Mouse (Mus musculus) midbrain, embryonic 15.5 days (tissue): Measurements from ENCODE around the gene Tcam1. TPM values are rescaled to one million over a fixed set of nuclear protein-coding genes. Genes with fewer than 3 reads are reported as not detected.

Experiments
- ATAC-seq: fragments of 200-750 bp; cut with Nextera tagmentation; replicated peaks from 2 replicates; pipeline ENCODE4 v1.8.0; 2017; ENCODE audit warnings: moderate TSS enrichment
- H3K27ac ChIP-seq: fragments of 300-500 bp; sonication (generic); 2 replicates; pipeline ENCODE4 v1.5.1; 2015; ENCODE audit warnings: mild to moderate bottlenecking, inconsistent platforms
- H3K27me3 ChIP-seq: fragments of 300-500 bp; sonication (generic); replicated peaks from 2 replicates; pipeline ENCODE4 v1.6.1; 2015; ENCODE audit warnings: inconsistent platforms
- H3K36me3 ChIP-seq: fragments of 300-500 bp; sonication (generic); replicated peaks from 2 replicates; pipeline ENCODE4 v1.6.1; 2015; ENCODE audit warnings: inconsistent platforms
- H3K4me1 ChIP-seq: fragments of 300-500 bp; sonication (generic); 2 replicates; pipeline ENCODE4 v1.6.1; 2015; ENCODE audit warnings: inconsistent platforms
- H3K4me2 ChIP-seq: fragments of 300-500 bp; sonication (generic); 2 replicates; pipeline ENCODE4 v1.6.1; 2015; ENCODE audit warnings: inconsistent platforms, mild to moderate bottlenecking, moderate library complexity
- H3K4me3 ChIP-seq: fragments of 300-500 bp; sonication (generic); 2 replicates; pipeline ENCODE4 v1.5.1; 2015; ENCODE audit warnings: mild to moderate bottlenecking, inconsistent platforms
- H3K9ac ChIP-seq: fragments of 300-500 bp; sonication (generic); 2 replicates; pipeline ENCODE4 v1.6.1; 2015; ENCODE audit warnings: mild to moderate bottlenecking, inconsistent platforms
- H3K9me3 ChIP-seq: fragments of 300-500 bp; sonication (generic); 2 replicates; pipeline ENCODE4 v1.6.1; 2016; ENCODE audit warnings: inconsistent platforms
- WGBS: fragments of 180-500 bp; shearing (Covaris S2); methylation state at CpG from one replicate; pipeline ENCODE4 v1.1.7; 2015; ENCODE audit warnings: mixed read lengths; 5-methylcytosine and 5-hydroxymethylcytosine counted together
- polyA plus RNA-seq: library from polyadenylated mRNA; unstranded; fragments of >200 nt; fragmentation: Nextera tagmentation; extraction: Ambion mirVana; gene quantifications from 2 replicates; pipeline ENCODE4 v1.2.1, GENCODE M21; 2015

The Tcam1 gene
- polyA plus RNA-seq, 1 experiment from 2014 or later: 0.12 TPM

GRCm38 (mm10) chr11:106328521-106328920, 52.0 kb downstream of the Tcam1 start:
- 76% methylated on average over 5 of the region's 5 CpGs for WGBS
- Histone ChIP-seq H3K4me3 (no peak overlapping the region), H3K36me3 (no peaks in the 10 kb centered on the region), H3K27me3 (no peaks in the 10 kb centered on the region), H3K4me1 (no peaks in the 10 kb centered on the region), H3K27ac (no peak overlapping the region), H3K4me2 (no peak overlapping the region), H3K9ac (no peak overlapping the region), H3K9me3 (no peaks in the 10 kb centered on the region)
- no peak for ATAC-seq

GRCm38 (mm10) chr11:106329128-106329527, 52.7 kb downstream of the Tcam1 start:
- Histone ChIP-seq H3K36me3 (no peaks in the 10 kb centered on the region), H3K27me3 (no peaks in the 10 kb centered on the region), H3K4me2 (no peak overlapping the region), H3K27ac (no peak overlapping the region), H3K4me1 (no peaks in the 10 kb centered on the region), H3K4me3 (no peak overlapping the region), H3K9me3 (no peaks in the 10 kb centered on the region), H3K9ac (no peak overlapping the region)
- ATAC-seq: no peak
- WGBS: 84% methylated on average over 6 of the region's 6 CpGs

- no peak overlapping the region for H3K9ac ChIP-seq
Observed at GRCm38 (mm10) chr11:106329682-106330081, 53.2 kb downstream of the Tcam1 start.

GRCm38 (mm10) chr11:106332458-106332857, 56.0 kb downstream of the Tcam1 start:
- no peaks in the 10 kb centered on the region for H3K36me3 ChIP-seq
- no peak overlapping the region for H3K4me2 ChIP-seq
- no peak overlapping the region for H3K9ac ChIP-seq
- H3K27me3 ChIP-seq: no peaks in the 10 kb centered on the region
- no peak overlapping the region for H3K27ac ChIP-seq
- H3K4me3 ChIP-seq: no peak overlapping the region
- H3K9me3 ChIP-seq: no peaks in the 10 kb centered on the region
- ATAC-seq: no peak
- WGBS: 53% methylated on average over 4 of the region's 4 CpGs
- H3K4me1 ChIP-seq: no peaks in the 10 kb centered on the region

More at GRCm38 (mm10) chr11:106329682-106330081, 53.2 kb downstream of the Tcam1 start:
- ATAC-seq: no peak
- no peaks in the 10 kb centered on the region for H3K27me3 ChIP-seq
- H3K4me3 ChIP-seq: no peak overlapping the region
- H3K4me2 ChIP-seq: no peak overlapping the region
- no peak overlapping the region for H3K27ac ChIP-seq
- no peaks in the 10 kb centered on the region for H3K4me1 ChIP-seq
- H3K9me3 ChIP-seq: no peaks in the 10 kb centered on the region
- 73% methylated on average over 7 of the region's 7 CpGs for WGBS
- no peaks in the 10 kb centered on the region for H3K36me3 ChIP-seq

- no peaks in the 10 kb centered on the region for H3K27me3 ChIP-seq
- no peak overlapping the region for H3K4me2 ChIP-seq
- ATAC-seq: no peak
- H3K36me3 ChIP-seq: no peaks in the 10 kb centered on the region
- no peak overlapping the region for H3K27ac ChIP-seq
- no peak overlapping the region for H3K9ac ChIP-seq
- no peaks in the 10 kb centered on the region; the same call in 1 of the 2 replicates for H3K4me1 ChIP-seq
- H3K9me3 ChIP-seq: no peaks in the 10 kb centered on the region
- H3K4me3 ChIP-seq: no peak overlapping the region
- WGBS: 16% methylated on average over 2 of the region's 2 CpGs
Observed at GRCm38 (mm10) chr11:106334066-106334465, 57.6 kb downstream of the Tcam1 start.

- no peaks in the 10 kb centered on the region for H3K36me3 ChIP-seq
- no peak overlapping the region for H3K4me2 ChIP-seq
- no peak overlapping the region for H3K9ac ChIP-seq
- H3K9me3 ChIP-seq: no peaks in the 10 kb centered on the region
- no peak overlapping the region for H3K4me3 ChIP-seq
- WGBS: 75% methylated on average over 5 of the region's 5 CpGs
- ATAC-seq: no peak
- H3K27me3 ChIP-seq: no peaks in the 10 kb centered on the region
- H3K27ac ChIP-seq: no peak overlapping the region
- no peaks in the 10 kb centered on the region; the same call in 1 of the 2 replicates for H3K4me1 ChIP-seq
Observed at GRCm38 (mm10) chr11:106338029-106338428, 61.6 kb downstream of the Tcam1 start.

Other genes starting within 250 kb of the Tcam1 start
- 165 and 174 TPM in 2 replicates for gene Dcaf7, start 239.8 kb upstream of the Tcam1 start, polyA plus RNA-seq
- 7.1 and 7.7 TPM in 2 replicates for gene Taco1, start 210.6 kb upstream of the Tcam1 start, polyA plus RNA-seq
- gene Map3k3, start 192.1 kb upstream of the Tcam1 start, polyA plus RNA-seq: 13.7 and 14.9 TPM in 2 replicates
- gene Gm10840, start 115.8 kb upstream of the Tcam1 start, polyA plus RNA-seq: 0.72 TPM in 1 of 2 replicates, not detected in the other
- 167 and 179 TPM in 2 replicates for gene Limd2, start 115.8 kb upstream of the Tcam1 start, polyA plus RNA-seq
- 28.1 and 29.1 TPM in 2 replicates for gene Strada, start 74.5 kb upstream of the Tcam1 start, polyA plus RNA-seq
- gene Ccdc47, start 60.3 kb upstream of the Tcam1 start, polyA plus RNA-seq: 109 and 111 TPM in 2 replicates
- 89.1 and 93.6 TPM in 2 replicates for gene Ddx42, start 59.7 kb upstream of the Tcam1 start, polyA plus RNA-seq
- gene Ftsj3, start 20.6 kb upstream of the Tcam1 start, polyA plus RNA-seq: 33.0 and 34.1 TPM in 2 replicates
- gene Psmc5, start 20.5 kb upstream of the Tcam1 start, polyA plus RNA-seq: 297 and 300 TPM in 2 replicates
- gene Smarcd2, start 3.7 kb upstream of the Tcam1 start, polyA plus RNA-seq: 10.9 and 11.5 TPM in 2 replicates
- gene Gh, start 25.2 kb downstream of the Tcam1 start, polyA plus RNA-seq: not detected in 2 replicates
- 1.1 and 1.4 TPM in 2 replicates for gene Cd79b, start 38.1 kb downstream of the Tcam1 start, polyA plus RNA-seq
- gene Scn4a, start 76.6 kb downstream of the Tcam1 start, polyA plus RNA-seq: not detected in 2 replicates
- gene Prr29, start 88.8 kb downstream of the Tcam1 start, polyA plus RNA-seq: not detected in 2 replicates
- 18.2 and 19.1 TPM in 2 replicates for gene Icam2, start 111.4 kb downstream of the Tcam1 start, polyA plus RNA-seq
- 6.0 and 7.6 TPM in 2 replicates for gene Ern1, start 211.2 kb downstream of the Tcam1 start, polyA plus RNA-seq